Mouse (Mus musculus): ENCODE measurements around the gene Arhgef3.

DNA sequence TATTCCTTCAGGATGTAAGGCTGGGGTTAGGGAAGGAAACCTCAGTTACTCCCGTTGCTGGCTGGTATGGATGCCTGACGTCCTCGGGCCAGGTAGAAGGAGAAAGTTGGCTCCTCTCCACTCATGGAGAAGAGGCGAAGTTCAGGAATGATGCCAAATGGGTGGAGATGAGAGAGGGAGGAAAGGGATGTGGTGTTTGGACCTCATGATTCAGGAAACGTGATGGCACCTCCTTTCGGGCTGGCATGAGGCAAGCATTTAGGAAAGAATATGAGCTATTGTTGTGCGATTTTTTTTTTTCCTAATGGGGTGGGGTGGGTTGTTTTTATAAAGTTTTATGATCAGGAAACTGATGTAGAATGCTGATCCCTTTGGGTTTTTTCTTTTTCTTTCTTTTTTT, 210.0 kb downstream of the Arhgef3 start:
- no peak for TF ChIP-seq CTCF (IDR thresholded peaks at IDR 0.05; ENCODE audit: borderline replicate concordance, control insufficient read depth, extremely low read depth, insufficient read depth, low read length, poor library complexity)
- no peak for TF ChIP-seq POLR2A (IDR thresholded peaks at IDR 0.05; ENCODE audit: control insufficient read depth, extremely low read depth, insufficient read depth, low read length, poor library complexity)

Data from thymus, adult 2 months (tissue).